Mouse (Mus musculus) hindbrain, embryonic 16.5 days (tissue): ENCODE data around the gene Gm47289. TPM values are rescaled to one million over a fixed set of nuclear protein-coding genes. Genes with fewer than 3 reads are reported as not detected.

ENCODE experiments used
- ATAC-seq: fragments of 200-750 bp; cut with Nextera tagmentation; 2 replicates; pipeline ENCODE4 v1.8.0; 2017; ENCODE audit warnings: moderate TSS enrichment, moderate library complexity
- H3K27ac ChIP-seq: fragments of 300-500 bp; sonication (generic); 2 replicates; pipeline ENCODE4 v1.5.1; 2014; ENCODE audit warnings: low read depth, mild to moderate bottlenecking, control low read depth, low read length, moderate library complexity
- H3K27me3 ChIP-seq: fragments of 300-500 bp; sonication (generic); replicated peaks from 2 replicates; pipeline ENCODE4 v1.6.1; 2014; ENCODE audit warnings: low read length; ENCODE audit not compliant: control insufficient read depth, insufficient read depth
- H3K36me3 ChIP-seq: fragments of 300-500 bp; sonication (generic); 2 replicates; pipeline ENCODE4 v1.6.1; 2014; ENCODE audit warnings: mild to moderate bottlenecking, low read length, moderate library complexity, mixed read lengths; ENCODE audit not compliant: control insufficient read depth, insufficient read depth
- H3K4me1 ChIP-seq: fragments of 300-500 bp; sonication (generic); 2 replicates; pipeline ENCODE4 v1.6.1; 2014; ENCODE audit warnings: low read depth, low read length; ENCODE audit not compliant: control insufficient read depth, insufficient read depth
- H3K4me2 ChIP-seq: fragments of 300-500 bp; sonication (generic); 2 replicates; pipeline ENCODE4 v1.6.1; 2014; ENCODE audit warnings: mild to moderate bottlenecking, low read length, control low read depth, moderate library complexity
- H3K4me3 ChIP-seq: fragments of 300-500 bp; sonication (generic); 2 replicates; pipeline ENCODE4 v1.5.1; 2014; ENCODE audit warnings: mild to moderate bottlenecking, low read length, control low read depth, moderate library complexity
- H3K9ac ChIP-seq: fragments of 300-500 bp; sonication (generic); 2 replicates; pipeline ENCODE4 v1.6.1; 2014; ENCODE audit warnings: low read depth, mild to moderate bottlenecking, control low read depth, low read length, moderate library complexity
- H3K9me3 ChIP-seq: fragments of 300-500 bp; sonication (generic); 2 replicates; pipeline ENCODE4 v1.6.1; 2014; ENCODE audit warnings: mild to moderate bottlenecking, low read length, moderate library complexity; ENCODE audit not compliant: control insufficient read depth
- WGBS: fragments of 180-500 bp; shearing (Covaris S2); extraction: QIAGEN DNeasy Blood & Tissue Kit; methylation state at CpG from one replicate; pipeline ENCODE4 v1.1.7; 2014; 5-methylcytosine and 5-hydroxymethylcytosine counted together
- polyA plus RNA-seq: library from polyadenylated mRNA; unstranded; fragments of >200 nt; fragmentation: Nextera tagmentation; extraction: Ambion mirVana; gene quantifications from 2 replicates; pipeline ENCODE4 v1.2.1, GENCODE M21; 2015

The Gm47289 gene
- polyA plus RNA-seq = not detected in 2 replicates

GRCm38 (mm10) chr9:119158861-119159260 lies at the start of gene Gm47289:
Gm47289 (plus strand) TSS chr9:119159161.
- no peaks in the 10 kb centered on the region for H3K27me3 ChIP-seq
- no peak within 1 kb of the TSS for H3K4me3 ChIP-seq
- H3K9me3 ChIP-seq = no peaks in the 10 kb centered on the region
- H3K27ac ChIP-seq = no peak within 1 kb of the TSS
- H3K4me1 ChIP-seq = no peaks in the 10 kb centered on the region
- no peaks in the 10 kb centered on the region for H3K36me3 ChIP-seq
- H3K9ac ChIP-seq = no peak within 1 kb of the TSS
- no peak within 1 kb of the TSS for H3K4me2 ChIP-seq
- 64% methylated on average over 4 of the region's 4 CpGs for WGBS
- no peak for ATAC-seq

GRCm38 (mm10) chr9:119109685-119110353 lies 49.1 kb upstream of the Gm47289 start:
- Histone ChIP-seq H3K9me3 (no peaks in the 10 kb centered on the region), H3K4me3 (no peak overlapping the region), H3K4me1 (no peaks in the 10 kb centered on the region), H3K4me2 (no peak overlapping the region), H3K27ac (no peak overlapping the region), H3K36me3 (no peaks in the 10 kb centered on the region), H3K9ac (no peak overlapping the region), H3K27me3 (no peaks in the 10 kb centered on the region)
- no peak for ATAC-seq
- WGBS = 63% methylated on average over 12 of the region's 12 CpGs

GRCm38 (mm10) chr9:119110640-119111039 lies 48.3 kb upstream of the Gm47289 start:
- Histone ChIP-seq H3K4me2 (no peak overlapping the region), H3K9me3 (no peaks in the 10 kb centered on the region), H3K27me3 (no peaks in the 10 kb centered on the region), H3K27ac (no peak overlapping the region), H3K9ac (no peak overlapping the region), H3K4me3 (no peak overlapping the region), H3K36me3 (no peaks in the 10 kb centered on the region), H3K4me1 (no peaks in the 10 kb centered on the region)
- ATAC-seq = no peak
- WGBS = 41% methylated on average over 3 of the region's 3 CpGs

GRCm38 (mm10) chr9:119114911-119115310 lies 44.0 kb upstream of the Gm47289 start:
- no peaks in the 10 kb centered on the region for H3K4me1 ChIP-seq
- H3K27me3 ChIP-seq = no peaks in the 10 kb centered on the region
- no peaks in the 10 kb centered on the region for H3K36me3 ChIP-seq
- no peaks in the 10 kb centered on the region for H3K9me3 ChIP-seq
- no peak overlapping the region for H3K9ac ChIP-seq
- no peak for ATAC-seq
- H3K27ac ChIP-seq = no peak overlapping the region
- H3K4me3 ChIP-seq = no peak overlapping the region
- no peak overlapping the region for H3K4me2 ChIP-seq
- WGBS = 88% methylated on average over 17 of the region's 17 CpGs

- Histone ChIP-seq H3K27me3 (no peaks in the 10 kb centered on the region), H3K9me3 (no peaks in the 10 kb centered on the region)
- WGBS = 85% methylated on average over 19 of the region's 19 CpGs
These were observed 39.4 kb upstream of the Gm47289 start for GRCm38 (mm10) chr9:119119409-119120167.

GRCm38 (mm10) chr9:119120168-119120560 lies 38.8 kb upstream of the Gm47289 start:
- Histone ChIP-seq H3K4me1 (no peaks in the 10 kb centered on the region), H3K4me2 (no peak overlapping the region), H3K27ac (no peak overlapping the region), H3K4me3 (no peak overlapping the region), H3K9me3 (no peaks in the 10 kb centered on the region), H3K27me3 (no peaks in the 10 kb centered on the region), H3K9ac (no peak overlapping the region), H3K36me3 (no peaks in the 10 kb centered on the region)
- 72% methylated on average over 3 of the region's 3 CpGs for WGBS
- no peak for ATAC-seq

More at GRCm38 (mm10) chr9:119119409-119120167, 39.4 kb upstream of the Gm47289 start:
- Histone ChIP-seq H3K4me2 (no peak overlapping the region), H3K36me3 (no peaks in the 10 kb centered on the region), H3K27ac (no peak overlapping the region), H3K9ac (no peak overlapping the region), H3K4me3 (no peak overlapping the region), H3K4me1 (no peaks in the 10 kb centered on the region)
- no peak for ATAC-seq

GRCm38 (mm10) chr9:119122596-119123369 lies 36.2 kb upstream of the Gm47289 start:
- Histone ChIP-seq H3K27ac (no peak overlapping the region), H3K9ac (no peak overlapping the region), H3K9me3 (no peaks in the 10 kb centered on the region), H3K27me3 (no peaks in the 10 kb centered on the region), H3K4me2 (no peak overlapping the region), H3K4me3 (no peak overlapping the region), H3K36me3 (no peaks in the 10 kb centered on the region), H3K4me1 (no peaks in the 10 kb centered on the region)
- 90% methylated on average over 18 of the region's 18 CpGs for WGBS
- ATAC-seq = no peak

- no peak overlapping the region for H3K27ac ChIP-seq
- H3K4me2 ChIP-seq = no peak overlapping the region
- H3K4me1 ChIP-seq = no peaks in the 10 kb centered on the region
- H3K9ac ChIP-seq = no peak overlapping the region
- no peak for ATAC-seq
- no peaks in the 10 kb centered on the region for H3K27me3 ChIP-seq
- no peaks in the 10 kb centered on the region for H3K36me3 ChIP-seq
- H3K9me3 ChIP-seq = no peaks in the 10 kb centered on the region
- no peak overlapping the region for H3K4me3 ChIP-seq
- 76% methylated on average over 12 of the region's 12 CpGs for WGBS
These were observed 30.4 kb upstream of the Gm47289 start for GRCm38 (mm10) chr9:119128436-119129181.
